Mouse (Mus musculus): ENCODE results near the gene Pik3c2b.
A peak's percentile ranks its signal among the peaks of the same experiment; 100 is the strongest.
"Not testable (repeated sequence)": the region's sequence is repeated elsewhere in the genome, so short reads cannot be mapped to it uniquely, and the experiment has no call there.

The Pik3c2b gene

DNA sequence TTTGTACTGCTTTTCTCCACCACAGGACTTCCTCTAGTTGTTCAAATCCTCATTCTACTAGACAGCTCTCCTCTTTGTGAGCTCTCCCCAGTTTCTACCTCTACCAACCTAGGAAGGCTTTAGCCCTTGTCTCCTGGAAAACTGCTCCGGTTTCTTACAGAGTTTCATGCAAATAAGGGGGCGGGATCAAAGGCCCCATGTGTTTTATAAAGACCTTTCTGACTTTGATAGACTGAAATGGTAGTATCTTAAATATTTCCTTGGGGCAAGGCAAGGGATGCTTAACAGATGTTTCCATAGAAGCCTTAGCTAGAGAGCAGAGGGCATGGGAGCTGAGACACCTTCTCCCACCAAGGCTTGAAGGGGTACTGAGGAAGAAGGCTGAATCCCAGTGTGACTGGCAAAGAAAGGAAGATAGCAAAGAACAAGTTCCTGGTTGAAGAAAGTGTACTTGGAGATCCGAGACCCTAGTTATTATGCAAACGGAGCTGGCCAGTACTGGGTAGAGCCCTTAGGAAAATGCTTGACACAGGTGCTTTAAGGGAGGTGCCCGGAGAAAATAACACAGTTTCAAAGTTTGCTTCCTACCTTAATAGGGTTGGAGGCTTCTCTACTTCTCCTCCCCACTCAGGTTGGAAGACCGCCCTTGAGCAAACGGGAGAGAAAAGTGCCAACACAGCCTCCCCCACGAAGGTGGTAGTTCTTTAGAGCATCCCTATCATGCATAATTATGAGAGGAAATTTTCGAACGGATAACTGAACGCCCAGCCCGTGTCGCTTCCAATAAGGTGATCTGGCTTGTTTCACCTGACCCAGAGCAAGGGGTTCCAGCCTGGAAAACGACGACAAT lies at the start of gene Pik3c2b:
Gene Pik3c2b (plus strand): TSS at position 657 of the 850 bp plus-strand sequence.
- DNase-seq (ENCODE audit: low read depth), result peak; percentile 32

DNA sequence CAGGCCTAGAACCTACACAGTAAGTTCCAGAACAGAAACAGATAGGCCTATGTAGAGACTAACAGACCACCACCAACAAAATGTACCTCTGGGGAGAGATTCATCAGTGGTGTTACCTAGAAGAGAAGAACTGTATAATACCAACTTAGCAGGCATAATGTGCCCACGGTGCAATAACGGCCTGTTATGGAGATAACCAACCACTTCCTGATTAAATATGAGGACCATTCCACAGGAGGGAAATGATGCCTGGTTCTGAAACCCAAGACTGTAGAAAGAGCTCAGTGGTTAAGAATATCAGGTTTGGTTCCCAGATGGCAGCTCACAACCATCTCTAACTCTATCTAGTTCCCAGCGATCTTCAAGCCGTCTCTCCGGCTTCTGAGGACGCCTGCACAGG lies 45.1 kb upstream of the Pik3c2b start:
- DNase-seq (ENCODE audit: low read depth), result no peak

DNA sequence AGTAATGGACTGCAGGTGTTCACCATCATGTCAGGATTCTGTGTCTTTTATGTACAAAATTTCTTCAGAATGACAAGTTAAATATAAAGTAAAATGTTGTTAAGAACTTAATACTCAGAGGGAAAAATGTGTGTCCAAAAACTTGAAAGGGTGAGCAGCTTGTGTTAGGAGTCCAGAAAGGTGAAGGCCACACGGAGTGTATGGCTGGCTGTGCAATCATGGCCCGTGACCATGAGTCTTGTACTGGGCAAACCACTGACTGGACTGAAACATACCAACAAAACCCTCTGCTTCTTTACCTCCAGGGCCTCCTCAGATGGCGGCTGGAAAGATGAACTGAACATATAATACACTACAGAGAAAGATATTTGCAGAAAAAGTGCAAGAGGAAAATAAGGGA lies 38.9 kb upstream of the Pik3c2b start:
- DNase-seq (ENCODE audit: low read depth), result no peak

DNA sequence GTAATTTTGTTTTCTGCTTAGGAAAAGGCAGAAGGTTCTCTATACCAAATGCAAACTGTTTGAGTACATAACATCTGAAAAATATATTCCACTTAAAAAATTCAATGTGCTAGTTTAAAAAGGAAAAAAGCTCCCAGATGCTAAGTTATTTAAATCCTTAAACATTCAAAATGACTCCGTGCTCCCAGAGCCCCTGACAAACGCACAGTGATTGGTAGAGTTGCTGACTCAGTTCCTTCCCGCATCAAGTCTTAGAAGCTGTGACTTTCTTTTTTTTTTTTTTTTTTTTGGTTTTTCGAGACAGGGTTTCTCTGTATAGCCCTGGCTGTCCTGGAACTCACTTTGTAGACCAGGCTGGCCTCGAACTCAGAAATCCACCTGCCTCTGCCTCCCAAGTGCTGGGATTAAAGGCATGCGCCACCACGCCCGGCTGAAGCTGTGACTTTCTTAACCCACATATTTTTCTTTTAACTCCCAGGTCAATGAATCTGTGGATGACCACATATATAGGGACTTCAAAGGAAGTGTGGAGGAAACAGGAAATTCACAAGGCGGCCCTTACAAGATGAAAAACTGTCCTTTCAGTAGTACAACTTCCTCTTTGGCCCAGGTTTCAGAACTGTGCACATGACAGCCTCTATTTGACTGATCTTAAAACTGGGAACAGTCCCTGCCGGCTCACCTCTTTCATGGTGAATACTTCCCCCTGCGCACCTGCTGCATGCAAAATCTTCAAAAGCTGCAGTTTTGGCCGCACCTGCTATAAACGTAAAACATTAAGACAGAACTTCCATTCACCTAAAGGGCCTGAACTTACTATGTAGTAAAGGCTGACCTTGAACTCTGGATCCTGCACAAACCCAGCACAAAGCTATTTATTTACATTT lies 33.3 kb upstream of the Pik3c2b start:
- DNase-seq (ENCODE audit: low read depth), result peak; percentile 26

DNA sequence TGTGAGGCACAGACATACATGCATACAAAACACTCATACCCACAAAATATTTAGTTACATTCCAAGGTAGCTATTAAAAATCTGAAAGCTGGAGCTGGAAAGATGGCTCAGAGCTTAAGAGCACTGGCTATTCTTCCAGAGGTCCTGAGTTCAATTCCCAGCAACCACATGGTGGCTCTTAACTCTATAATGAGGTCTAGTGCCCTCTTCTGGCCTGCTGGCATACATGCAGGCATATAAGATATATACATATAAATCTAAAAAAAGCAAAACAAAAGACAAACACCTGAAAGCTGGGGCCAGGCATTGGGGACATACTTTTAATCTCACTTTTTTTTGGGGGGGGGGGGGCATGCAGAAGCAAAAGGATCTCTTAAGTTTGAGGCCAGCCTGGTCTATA lies 32.1 kb upstream of the Pik3c2b start:
- DNase-seq (ENCODE audit: low read depth), result peak; percentile 29

GRCm38 (mm10) chr1:133014196-133014595 lies 31.3 kb upstream of the Pik3c2b start:
- DNase-seq (ENCODE audit: low read depth), result no peak

GRCm38 (mm10) chr1:133016775-133017428 lies 28.6 kb upstream of the Pik3c2b start:
- no peak for DNase-seq (ENCODE audit: low read depth)

- no peak for DNase-seq (ENCODE audit: low read depth)
These were observed 26.9 kb upstream of the Pik3c2b start for GRCm38 (mm10) chr1:133018580-133018979.

DNA sequence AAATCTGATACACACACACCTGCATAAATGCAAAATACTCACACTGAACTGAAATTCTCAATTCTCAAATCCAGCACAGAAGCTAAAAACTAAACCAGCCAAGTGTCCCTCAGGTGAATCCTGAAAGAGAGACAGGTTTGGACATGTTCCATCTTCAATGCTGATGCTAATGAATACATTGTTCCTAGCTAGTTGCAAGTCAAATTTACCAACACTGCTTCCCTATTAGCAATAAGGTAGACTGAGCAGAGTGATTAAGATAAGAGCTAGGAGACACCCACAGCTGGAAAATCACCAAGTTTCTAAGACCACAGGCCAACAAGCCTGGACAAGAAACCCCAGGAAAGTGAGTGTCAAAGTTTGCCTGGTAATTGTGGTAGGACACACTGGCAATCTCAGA lies 26.2 kb upstream of the Pik3c2b start:
- DNase-seq (ENCODE audit: low read depth), result no peak

DNA sequence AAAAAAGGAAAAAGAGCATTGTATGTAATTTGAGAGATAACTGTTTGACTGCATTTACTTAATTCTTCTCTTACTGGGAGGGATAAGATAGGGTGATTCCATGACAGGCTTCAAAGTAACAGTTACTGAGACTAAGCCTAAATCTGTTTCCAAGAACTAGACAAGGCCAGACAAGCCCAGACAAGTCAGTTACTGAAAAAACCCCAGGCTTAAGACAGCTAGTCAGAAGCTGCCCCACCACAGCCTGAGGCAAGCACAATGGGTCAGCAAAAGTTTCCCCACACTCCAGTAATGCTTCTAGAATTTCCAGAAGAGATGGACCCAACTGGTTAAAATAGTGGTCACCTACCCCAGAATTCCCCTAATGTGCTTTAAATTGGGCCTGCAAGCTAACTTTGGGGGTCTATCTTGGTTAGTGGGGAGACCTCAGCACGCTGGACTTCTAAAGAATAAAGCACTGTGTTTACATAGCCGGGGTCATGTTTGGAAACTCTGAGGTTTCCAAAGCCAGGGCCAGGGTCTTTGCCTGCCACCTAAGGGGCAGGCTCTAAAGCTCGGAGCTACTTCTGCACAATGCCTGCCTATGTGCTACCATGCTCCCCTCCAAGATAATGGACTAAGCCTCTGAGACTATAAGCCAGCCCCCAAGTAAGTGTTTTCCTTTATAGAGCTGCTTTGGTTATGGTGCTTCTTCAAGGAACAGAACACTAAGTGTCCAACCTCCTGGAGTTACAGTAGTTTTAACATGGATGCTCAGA lies 25.2 kb upstream of the Pik3c2b start:
- DNase-seq (ENCODE audit: low read depth), result no peak

GRCm38 (mm10) chr1:133021391-133021790 lies 24.1 kb upstream of the Pik3c2b start:
- DNase-seq (ENCODE audit: low read depth), result no peak

GRCm38 (mm10) chr1:133021971-133022370 lies 23.5 kb upstream of the Pik3c2b start:
- DNase-seq (ENCODE audit: low read depth), result not testable (repeated sequence)

DNA sequence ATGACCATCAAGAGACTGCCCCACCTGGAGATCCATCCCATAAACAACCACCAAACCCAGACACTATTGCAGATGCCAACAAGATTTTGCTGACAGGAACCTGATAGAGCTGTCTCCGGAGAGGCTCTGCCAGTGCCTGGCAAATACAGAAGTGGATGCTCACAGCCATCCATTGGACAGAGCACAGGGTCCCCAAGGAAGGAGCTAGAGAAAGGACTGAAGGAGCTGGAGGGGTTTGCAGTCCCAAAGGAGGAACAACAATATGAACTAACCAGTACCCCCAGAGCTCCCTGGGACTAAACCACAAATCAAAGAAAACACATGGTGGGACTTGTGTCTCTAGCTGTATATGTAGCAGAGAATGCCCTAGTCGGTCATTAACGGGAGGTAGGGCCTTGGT lies 21.7 kb upstream of the Pik3c2b start:
- DNase-seq (ENCODE audit: low read depth), result not testable (repeated sequence)

- peak; percentile 25 for DNase-seq (ENCODE audit: low read depth)
These were observed 21.0 kb upstream of the Pik3c2b start for GRCm38 (mm10) chr1:133024426-133024825.

- DNase-seq (ENCODE audit: low read depth), result peak; percentile 94
These were observed 20.2 kb upstream of the Pik3c2b start for GRCm38 (mm10) chr1:133025051-133025795.

DNA sequence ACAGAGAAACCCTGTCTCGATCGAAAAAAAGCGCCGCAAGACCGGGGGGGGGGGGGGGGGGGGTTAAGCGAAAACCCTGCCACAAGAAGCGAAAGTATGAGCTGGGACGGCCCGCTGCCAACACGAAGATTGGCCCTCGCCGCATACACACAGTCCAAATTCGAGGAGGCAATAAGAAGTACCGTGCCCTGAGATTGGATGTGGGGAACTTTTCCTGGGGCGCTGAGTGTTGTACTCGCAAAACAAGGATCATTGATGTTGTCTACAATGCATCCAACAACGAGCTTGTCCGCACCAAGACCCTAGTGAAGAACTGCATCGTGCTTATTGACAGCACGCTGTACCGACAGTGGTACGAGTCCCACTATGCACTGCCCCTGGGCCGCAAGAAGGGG lies 19.7 kb upstream of the Pik3c2b start:
- not testable (repeated sequence) for DNase-seq (ENCODE audit: low read depth)

- DNase-seq (ENCODE audit: low read depth), result no peak
These were observed 18.3 kb upstream of the Pik3c2b start for GRCm38 (mm10) chr1:133027126-133027525.

- DNase-seq (ENCODE audit: low read depth), result no peak
These were observed 17.5 kb upstream of the Pik3c2b start for GRCm38 (mm10) chr1:133027980-133028379.

GRCm38 (mm10) chr1:133029744-133030143 lies 15.7 kb upstream of the Pik3c2b start:
- peak; percentile 78 for DNase-seq (ENCODE audit: low read depth)

GRCm38 (mm10) chr1:133030461-133030860 lies 15.0 kb upstream of the Pik3c2b start, which contains the start of gene Mdm4:
Mdm4 (minus strand) TSS chr1:133030561.
- no peak for DNase-seq (ENCODE audit: low read depth)

DNA sequence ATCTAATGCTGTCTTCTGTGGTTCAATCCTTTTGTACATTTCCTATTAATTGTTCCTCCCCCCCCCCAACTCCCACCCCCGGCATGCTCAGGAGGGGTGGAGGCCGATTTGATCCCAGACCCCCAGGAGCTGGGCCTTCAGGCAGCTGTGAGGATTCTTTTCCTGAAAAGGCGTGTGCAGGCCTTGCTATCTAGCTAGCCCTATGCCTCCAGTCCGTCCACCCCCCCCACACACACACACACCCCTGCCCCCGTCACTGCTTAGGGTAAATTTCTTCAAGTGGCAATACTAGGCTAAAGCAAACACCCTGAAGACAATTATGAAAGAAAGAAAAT lies 12.5 kb upstream of the Pik3c2b start:
- DNase-seq (ENCODE audit: low read depth), result no peak
